Mouse (Mus musculus): ENCODE data around the gene Susd1. TPM values are rescaled to one million over a fixed set of nuclear protein-coding genes. Genes with fewer than 3 reads are reported as not detected.

Susd1 gene
- total and polyA plus RNA-seq, 3 experiments: 49.0 to 180 (median 67.6) TPM

DNA sequence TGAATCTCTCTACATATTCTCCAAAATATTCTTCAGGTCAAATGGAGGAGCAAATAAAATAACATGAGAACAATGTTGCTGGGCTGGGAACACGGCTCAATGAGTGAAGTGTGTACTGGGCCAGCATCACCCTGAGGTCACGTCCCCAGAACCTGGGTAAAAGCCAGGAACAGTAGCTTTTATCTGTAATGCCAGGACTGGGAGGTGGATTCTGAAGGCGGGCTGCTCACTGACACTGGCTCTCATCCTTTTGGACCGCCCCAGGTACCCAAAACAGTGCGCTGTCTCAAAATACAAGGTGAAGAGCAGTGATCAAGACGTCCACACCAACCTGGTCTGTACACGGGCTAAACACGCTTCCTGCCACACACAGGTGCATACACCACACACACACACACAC lies 78.5 kb downstream of the Susd1 start:
- no peak overlapping the region for H3K27ac ChIP-seq (ENCODE audit: control insufficient read depth, low read depth, low read length)
- no peak for DNase-seq (ENCODE audit: low read depth, low spot score)
- peaks cover 3 to 29% of the 10 kb centered on the region in 2 experiments for H3K36me3 ChIP-seq (ENCODE audit: control insufficient read depth in 1 of 2, insufficient read depth in 2 of 2, low read length in 2 of 2)
- H3K27me3 ChIP-seq (ENCODE audit: control insufficient read depth in 1 of 2, insufficient read depth in 2 of 2, low read length in 2 of 2): no peaks in the 10 kb centered on the region
- peaks cover 2 to 3% of the 10 kb centered on the region in 2 experiments; a peak in 2 of 4 replicates for H3K4me1 ChIP-seq (ENCODE audit: control insufficient read depth in 1 of 2, insufficient read depth in 2 of 2, low read length in 2 of 2)
- TF ChIP-seq TCF12 (IDR thresholded peaks at IDR 0.05; ENCODE audit: low read depth, low read length) (no peak), ELF1 (IDR thresholded peaks at IDR 0.05; ENCODE audit: low read depth, low read length) (no peak), GABPA (IDR thresholded peaks at IDR 0.05; ENCODE audit: low read depth, low read length) (no peak), SIN3A (IDR thresholded peaks at IDR 0.05; ENCODE audit: low read length) (no peak), UBTF (IDR thresholded peaks at IDR 0.05; ENCODE audit: borderline replicate concordance, insufficient read depth, low read depth, low read length) (no peak), MEF2A (IDR thresholded peaks at IDR 0.05; ENCODE audit: extremely low read depth, insufficient replicate concordance, low read depth, low read length, poor library complexity, severe bottlenecking) (no peak), KAT2A (conservative IDR thresholded peaks at IDR 0.05; ENCODE audit: low read depth, low read length) (no peak), HCFC1 (IDR thresholded peaks at IDR 0.05; ENCODE audit: low read depth, low read length) (no peak), POLR2AphosphoS2 (IDR thresholded peaks at IDR 0.05; ENCODE audit: low read length) (no peak), JUND (IDR thresholded peaks at IDR 0.05; ENCODE audit: low read depth, low read length) (no peak), MYB (IDR thresholded peaks at IDR 0.05; ENCODE audit: low read depth, low read length) (no peak), RAD21 (IDR thresholded peaks at IDR 0.05; ENCODE audit: low read depth, low read length) (no peak), MAX (IDR thresholded peaks at IDR 0.05; ENCODE audit: low read length) (no peak)
- H3K79me2 ChIP-seq (ENCODE audit: control insufficient read depth, insufficient read depth, low read length, poor library complexity): no peaks in the 10 kb centered on the region
- no peaks in the 10 kb centered on the region for H3K9me3 ChIP-seq (replicated peaks; ENCODE audit: insufficient read depth, low read length)
- no peak overlapping the region for H3K9ac ChIP-seq (ENCODE audit: control insufficient read depth, low read depth, low read length, poor library complexity, severe bottlenecking)
- H3K4me3 ChIP-seq (ENCODE audit: control insufficient read depth in 1 of 2, insufficient read depth in 1 of 2, low read depth in 2 of 2, low read length in 2 of 2): no peak overlapping the region

GRCm38 (mm10) chr4:59358960-59359359 lies 79.5 kb downstream of the Susd1 start:
- Histone ChIP-seq H3K36me3 (ENCODE audit: control insufficient read depth in 1 of 2, insufficient read depth in 2 of 2, low read length in 2 of 2) (peaks cover 0 to 26% of the 10 kb centered on the region in 2 experiments; a peak in 3 of 4 replicates), H3K27ac (ENCODE audit: control insufficient read depth, low read depth, low read length) (no peak overlapping the region)
- TF ChIP-seq CTCF (IDR thresholded peaks at IDR 0.05 in 2 of 3, conservative IDR thresholded peaks at IDR 0.05 in 1 of 3; ENCODE audit: control insufficient read depth in 1 of 3, insufficient read depth in 1 of 3, low read depth in 2 of 3, low read length in 3 of 3, poor library complexity in 1 of 3, severe bottlenecking in 1 of 3) (no peak), POLR2A (IDR thresholded peaks at IDR 0.05; ENCODE audit: control insufficient read depth in 1 of 2, insufficient read depth in 1 of 2, low read depth in 1 of 2, low read length in 2 of 2, poor library complexity in 1 of 2) (no peak), ELF1 (IDR thresholded peaks at IDR 0.05; ENCODE audit: low read depth, low read length) (no peak), MYB (IDR thresholded peaks at IDR 0.05; ENCODE audit: low read depth, low read length) (no peak), POLR2AphosphoS5 (IDR thresholded peaks at IDR 0.05; ENCODE audit: borderline replicate concordance, low read depth, low read length) (no peak), MYC (IDR thresholded peaks at IDR 0.05; ENCODE audit: low read depth, low read length) (no peak), USF2 (IDR thresholded peaks at IDR 0.05; ENCODE audit: borderline replicate concordance in 1 of 2, insufficient read depth in 1 of 2, low read depth in 1 of 2, low read length in 2 of 2) (no peak), TBP (IDR thresholded peaks at IDR 0.05; ENCODE audit: low read depth, low read length) (no peak), MAFK (IDR thresholded peaks at IDR 0.05; ENCODE audit: borderline replicate concordance, low read depth, low read length) (no peak), GATA1 (IDR thresholded peaks at IDR 0.05; ENCODE audit: low read depth, low read length) (no peak), TCF12 (IDR thresholded peaks at IDR 0.05; ENCODE audit: low read depth, low read length) (no peak), ETS1 (IDR thresholded peaks at IDR 0.05; ENCODE audit: low read depth, low read length) (no peak)

More at GRCm38 (mm10) chr4:59358960-59359359, 79.5 kb downstream of the Susd1 start:
- no peaks in the 10 kb centered on the region for H3K9me3 ChIP-seq (replicated peaks; ENCODE audit: insufficient read depth, low read length)
- H3K9ac ChIP-seq (ENCODE audit: control insufficient read depth, low read depth, low read length, poor library complexity, severe bottlenecking): no peak overlapping the region
- no peak overlapping the region for H3K4me3 ChIP-seq (ENCODE audit: control insufficient read depth in 1 of 2, insufficient read depth in 1 of 2, low read depth in 2 of 2, low read length in 2 of 2)
- peaks cover 0 to 2% of the 10 kb centered on the region in 2 experiments; a peak in 1 of 4 replicates for H3K4me1 ChIP-seq (ENCODE audit: control insufficient read depth in 1 of 2, insufficient read depth in 2 of 2, low read length in 2 of 2)
- no peaks in the 10 kb centered on the region for H3K27me3 ChIP-seq (ENCODE audit: control insufficient read depth in 1 of 2, insufficient read depth in 2 of 2, low read length in 2 of 2)
- no peaks in the 10 kb centered on the region for H3K79me2 ChIP-seq (ENCODE audit: control insufficient read depth, insufficient read depth, low read length, poor library complexity)
- no peak for DNase-seq (ENCODE audit: low read depth, low spot score)

All from MEL (cell line).